Mouse (Mus musculus) lung, embryonic 16.5 days (tissue): Measurements from ENCODE around the gene Mgarp. TPM values are rescaled to one million over a fixed set of nuclear protein-coding genes. Genes with fewer than 3 reads are reported as not detected.
"Not testable (repeated sequence)": the region's sequence is repeated elsewhere in the genome, so short reads cannot be mapped to it uniquely, and the experiment has no call there.

Source experiments
- ATAC-seq: fragments of 200-750 bp; cut with Nextera tagmentation; 2 replicates; pipeline ENCODE4 v1.8.0; 2017; ENCODE audit warnings: low read depth, mild to moderate bottlenecking, moderate library complexity
- H3K27ac ChIP-seq: fragments of 300-500 bp; sonication (generic); 2 replicates; pipeline ENCODE4 v1.5.1; 2014; ENCODE audit warnings: mild to moderate bottlenecking, control low read depth, low read length
- H3K27me3 ChIP-seq: fragments of 300-500 bp; sonication (generic); 2 replicates; pipeline ENCODE4 v1.6.1; 2014; ENCODE audit warnings: low read depth, low read length, mixed read lengths; ENCODE audit not compliant: control insufficient read depth, insufficient read depth
- H3K36me3 ChIP-seq: fragments of 300-500 bp; sonication (generic); 2 replicates; pipeline ENCODE4 v1.6.1; 2014; ENCODE audit warnings: low read length; ENCODE audit not compliant: control insufficient read depth, insufficient read depth
- H3K4me1 ChIP-seq: fragments of 300-500 bp; sonication (generic); replicated peaks from 2 replicates; pipeline ENCODE4 v1.6.1; 2014; ENCODE audit warnings: low read length, mixed read lengths; ENCODE audit not compliant: control insufficient read depth, insufficient read depth
- H3K4me2 ChIP-seq: fragments of 300-500 bp; sonication (generic); 2 replicates; pipeline ENCODE4 v1.6.1; 2014; ENCODE audit warnings: low read depth, low read length, control low read depth
- H3K4me3 ChIP-seq: fragments of 300-500 bp; sonication (generic); 2 replicates; pipeline ENCODE4 v1.5.1; 2014; ENCODE audit warnings: mild to moderate bottlenecking, low read length, control low read depth
- H3K9ac ChIP-seq: fragments of 300-500 bp; sonication (generic); 2 replicates; pipeline ENCODE4 v1.6.1; 2014; ENCODE audit warnings: low read length, control low read depth
- H3K9me3 ChIP-seq: fragments of 300-500 bp; sonication (generic); 2 replicates; pipeline ENCODE4 v1.6.1; 2016; ENCODE audit warnings: low read length; ENCODE audit not compliant: control insufficient read depth
- WGBS: fragments of 180-500 bp; shearing (Covaris S2); extraction: QIAGEN DNeasy Blood & Tissue Kit; methylation state at CpG from one replicate; pipeline ENCODE4 v1.1.7; 2014; 5-methylcytosine and 5-hydroxymethylcytosine counted together
- polyA plus RNA-seq: library from polyadenylated mRNA; unstranded; fragments of >200 nt; fragmentation: Nextera tagmentation; extraction: Ambion mirVana; gene quantifications from 2 replicates; pipeline ENCODE4 v1.2.1, GENCODE M21; 2015

Gene Mgarp
- polyA plus RNA-seq, 1 experiment from 2014 or later = 1.9 TPM

GRCm38 (mm10) chr3:51354034-51354427, 42.5 kb downstream of the Mgarp start:
- no peak overlapping the region for H3K27ac ChIP-seq
- H3K36me3 ChIP-seq = no peaks in the 10 kb centered on the region
- H3K9ac ChIP-seq = no peak overlapping the region
- no peak overlapping the region for H3K4me3 ChIP-seq
- H3K4me2 ChIP-seq = no peak overlapping the region
- peaks cover 4% of the 10 kb centered on the region for H3K4me1 ChIP-seq
- H3K27me3 ChIP-seq = no peaks in the 10 kb centered on the region
- ATAC-seq = no peak
- WGBS = 54% methylated on average over 3 of the region's 3 CpGs
- H3K9me3 ChIP-seq = no peaks in the 10 kb centered on the region

DNA sequence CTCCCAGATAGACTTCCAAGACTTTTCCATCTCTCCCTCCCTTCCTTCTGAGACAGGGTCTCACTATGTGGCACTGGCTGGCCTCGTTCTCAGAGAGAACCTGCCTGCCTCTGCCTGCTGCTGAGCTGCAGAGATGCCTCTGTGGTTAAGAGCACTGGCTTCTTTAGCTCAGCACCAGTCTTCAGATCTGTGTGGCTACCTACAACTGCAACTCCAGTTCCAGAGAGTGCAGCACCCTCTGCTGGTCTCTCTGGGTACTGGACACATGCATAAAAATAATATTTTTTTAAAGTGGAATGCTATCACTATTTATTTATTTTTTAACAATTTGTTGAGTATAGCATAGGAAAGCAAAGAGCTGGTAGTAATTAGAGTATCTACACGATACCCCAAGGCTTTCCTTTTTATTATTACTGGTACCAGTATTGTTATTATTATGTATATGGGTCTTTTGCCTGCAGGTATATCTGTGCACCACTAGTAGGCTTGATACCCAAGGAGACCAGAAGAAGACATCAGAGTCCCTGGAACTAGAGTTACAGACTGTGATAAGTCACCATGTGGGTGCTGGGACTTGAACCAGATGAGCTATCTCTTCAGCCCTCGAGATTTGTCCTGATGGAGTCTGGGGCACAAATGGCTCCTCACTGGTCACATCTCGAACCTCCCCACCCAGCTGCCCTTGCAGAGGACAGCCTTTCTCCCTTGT, 43.1 kb downstream of the Mgarp start:
- Histone ChIP-seq H3K27me3 (no peaks in the 10 kb centered on the region), H3K4me1 (no peaks in the 10 kb centered on the region; the same call in none of the 2 replicates), H3K9ac (no peak overlapping the region), H3K27ac (no peak overlapping the region), H3K4me2 (no peak overlapping the region), H3K4me3 (no peak overlapping the region), H3K9me3 (no peaks in the 10 kb centered on the region), H3K36me3 (no peaks in the 10 kb centered on the region)
- WGBS = 70% methylated on average over 4 of the region's 4 CpGs
- no peak for ATAC-seq

DNA sequence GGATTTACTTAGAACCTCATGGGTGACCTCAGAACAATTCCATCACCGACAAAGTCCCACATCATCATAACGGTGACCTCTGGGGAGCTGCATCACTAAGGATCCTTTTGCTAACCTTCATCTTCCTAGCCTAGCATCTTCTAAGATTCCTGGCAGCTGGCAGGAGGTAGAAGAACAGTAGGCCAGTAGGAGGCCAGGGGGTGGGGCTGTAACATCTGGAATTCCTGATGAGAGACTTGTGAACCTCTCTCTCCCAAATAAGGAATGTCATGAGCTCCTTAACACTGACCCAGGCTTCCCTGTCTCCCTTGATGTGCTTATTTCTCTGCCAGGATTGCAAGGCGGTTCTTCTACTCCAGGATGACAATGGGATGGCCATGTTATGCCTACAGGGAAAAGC, 45.7 kb downstream of the Mgarp start:
- Histone ChIP-seq H3K27ac (no peak overlapping the region), H3K9ac (no peak overlapping the region), H3K4me3 (no peak overlapping the region), H3K36me3 (no peaks in the 10 kb centered on the region), H3K4me2 (no peak overlapping the region), H3K4me1 (no peaks in the 10 kb centered on the region), H3K9me3 (no peaks in the 10 kb centered on the region), H3K27me3 (no peaks in the 10 kb centered on the region)
- no peak for ATAC-seq
- 30% methylated on average over 3 of the region's 3 CpGs for WGBS

DNA sequence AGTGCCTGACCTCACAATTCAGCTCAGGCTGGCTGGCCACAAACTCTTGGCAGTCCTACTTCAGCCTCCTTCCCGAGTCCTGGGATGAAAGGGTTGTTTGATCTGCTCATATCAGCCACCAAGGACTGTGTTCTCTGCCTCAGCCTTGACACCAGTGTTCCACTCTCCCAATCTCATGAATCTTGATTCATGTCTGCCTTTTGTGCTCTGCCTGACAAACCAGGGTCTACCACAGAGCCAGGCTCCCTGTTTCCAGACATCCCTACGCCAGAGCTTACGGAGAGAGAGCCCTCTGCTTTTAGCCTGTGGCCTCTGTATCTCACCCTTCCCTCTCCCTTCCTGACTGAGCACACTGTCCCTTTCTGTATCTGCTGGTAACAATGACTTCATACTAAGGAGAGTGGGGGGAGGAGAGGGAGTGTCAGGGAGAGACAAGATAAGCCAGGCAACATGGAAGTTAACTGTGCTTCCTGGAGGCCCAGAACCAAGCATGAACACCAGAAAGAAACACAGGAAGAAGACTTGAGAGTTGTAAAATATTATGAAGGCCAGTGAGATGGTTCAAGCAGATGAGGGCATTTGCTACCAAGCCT, 47.8 kb downstream of the Mgarp start:
- no peak overlapping the region for H3K4me2 ChIP-seq
- no peak overlapping the region for H3K27ac ChIP-seq
- H3K9ac ChIP-seq = no peak overlapping the region
- H3K36me3 ChIP-seq = no peaks in the 10 kb centered on the region
- no peaks in the 10 kb centered on the region for H3K9me3 ChIP-seq
- 36% methylated on average over 3 of the region's 3 CpGs for WGBS
- ATAC-seq = no peak
- H3K4me1 ChIP-seq = no peaks in the 10 kb centered on the region
- H3K27me3 ChIP-seq = no peaks in the 10 kb centered on the region
- H3K4me3 ChIP-seq = no peak overlapping the region

DNA sequence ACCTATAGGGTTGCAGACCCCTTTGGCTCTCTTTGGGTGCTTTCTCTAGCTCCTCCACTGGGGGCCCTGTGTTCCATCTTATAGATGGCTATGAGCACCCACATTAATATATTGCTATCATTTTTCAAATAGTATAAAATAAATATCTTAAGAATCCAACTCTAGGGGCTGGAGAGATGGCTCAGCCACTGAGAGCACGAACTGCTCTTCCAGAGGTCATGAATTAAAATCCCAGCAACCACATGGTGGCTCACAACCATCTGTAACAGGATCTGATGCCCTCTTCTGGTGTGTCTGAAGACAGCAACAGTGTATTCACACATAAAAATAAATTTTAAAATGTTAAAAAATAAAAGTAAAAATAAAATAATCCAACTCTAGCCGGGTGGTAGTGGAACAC, 51.5 kb downstream of the Mgarp start:
- H3K4me3 ChIP-seq, H3K4me2 ChIP-seq, H3K36me3 ChIP-seq, H3K27ac ChIP-seq, H3K27me3 ChIP-seq, H3K9me3 ChIP-seq, ATAC-seq, H3K9ac ChIP-seq, H3K4me1 ChIP-seq: not testable (repeated sequence)
- 91% methylated on average over 2 of the region's 2 CpGs for WGBS

DNA sequence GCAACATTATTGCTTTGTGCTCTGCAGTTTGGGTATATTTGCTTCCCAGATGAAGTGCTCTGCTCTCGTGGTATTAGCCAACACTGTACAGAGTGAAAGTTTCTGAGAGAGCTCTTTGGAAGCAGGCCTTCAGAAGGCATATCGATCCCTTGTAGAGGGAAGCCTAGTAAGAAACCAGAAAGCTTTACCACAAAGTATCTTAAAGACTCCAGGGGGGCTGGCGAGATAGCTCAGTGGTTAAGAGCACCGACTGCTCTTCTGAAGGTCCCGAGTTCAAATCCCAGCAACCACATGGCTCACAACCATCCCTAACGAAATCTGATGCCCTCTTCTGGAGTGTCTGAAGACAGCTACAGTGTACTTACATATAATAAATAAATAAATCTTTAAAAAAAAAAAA, 52.4 kb downstream of the Mgarp start:
- H3K36me3 ChIP-seq, ATAC-seq, H3K4me2 ChIP-seq, H3K27ac ChIP-seq, H3K4me3 ChIP-seq, H3K9me3 ChIP-seq, H3K4me1 ChIP-seq, H3K27me3 ChIP-seq, H3K9ac ChIP-seq: not testable (repeated sequence)
- WGBS = 84% methylated on average over 6 of the region's 6 CpGs

DNA sequence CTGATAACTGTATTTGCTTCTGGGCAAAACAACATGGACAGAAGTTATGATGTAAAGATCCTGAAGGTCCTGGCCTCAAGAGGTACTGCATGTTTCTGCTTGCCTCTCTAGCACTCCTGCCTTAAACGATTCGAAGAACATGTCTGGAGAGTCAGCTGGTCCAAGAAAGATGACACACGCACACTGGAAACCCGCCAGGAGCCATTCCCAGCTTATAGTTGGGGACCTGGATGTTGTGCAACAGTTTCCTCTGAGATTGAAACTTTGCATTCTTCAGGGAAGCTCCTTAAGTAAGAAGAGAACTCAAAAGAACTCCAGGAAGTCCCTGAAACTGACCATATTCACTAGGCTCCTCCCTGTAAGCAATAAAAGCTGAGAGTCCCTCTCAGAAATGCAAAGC, 53.3 kb downstream of the Mgarp start:
- no peak overlapping the region for H3K9ac ChIP-seq
- 0 out of 2 replicates have a peak, but pooled peaks cover 9% of the 10 kb centered on the region for H3K4me1 ChIP-seq
- no peak for ATAC-seq
- no peaks in the 10 kb centered on the region for H3K27me3 ChIP-seq
- no peaks in the 10 kb centered on the region for H3K36me3 ChIP-seq
- no peak overlapping the region for H3K4me2 ChIP-seq
- no peak overlapping the region for H3K4me3 ChIP-seq
- no peaks in the 10 kb centered on the region for H3K9me3 ChIP-seq
- no peak overlapping the region for H3K27ac ChIP-seq
- WGBS = 68% methylated on average over 4 of the region's 4 CpGs

GRCm38 (mm10) chr3:51342152-51342551, 54.4 kb downstream of the Mgarp start:
- H3K27me3 ChIP-seq = no peaks in the 10 kb centered on the region
- no peaks in the 10 kb centered on the region for H3K9me3 ChIP-seq
- no peak for ATAC-seq
- H3K4me2 ChIP-seq = peak overlapping the region; percentile 96
- 0 out of 2 replicates have a peak, but pooled peaks cover 9% of the 10 kb centered on the region for H3K4me1 ChIP-seq
- WGBS = 3% methylated on average over 9 of the region's 9 CpGs
- no peaks in the 10 kb centered on the region for H3K36me3 ChIP-seq
- peak overlapping the region; percentile 98 for H3K27ac ChIP-seq
- peak overlapping the region; percentile 96 for H3K9ac ChIP-seq
- peak overlapping the region; percentile 94 for H3K4me3 ChIP-seq

- no peaks in the 10 kb centered on the region for H3K9me3 ChIP-seq
- WGBS = under 1% methylated on average over 74 of the region's 86 CpGs
- H3K4me2 ChIP-seq = peak overlapping the region; percentile 96
- H3K27ac ChIP-seq = peak overlapping the region; percentile 98
- peak overlapping the region; percentile 94 for H3K4me3 ChIP-seq
- H3K9ac ChIP-seq = peak overlapping the region; percentile 96
- H3K4me1 ChIP-seq = 0 out of 2 replicates have a peak, but pooled peaks cover 9% of the 10 kb centered on the region
- peak; percentile 91 for ATAC-seq
- H3K36me3 ChIP-seq = no peaks in the 10 kb centered on the region
- no peaks in the 10 kb centered on the region for H3K27me3 ChIP-seq
Observed at GRCm38 (mm10) chr3:51341268-51342081, 55.1 kb downstream of the Mgarp start.
